Mouse (Mus musculus): Measurements from ENCODE around the gene Smtnl1. TPM values are rescaled to one million over a fixed set of nuclear protein-coding genes. Genes with fewer than 3 reads are reported as not detected.

The Smtnl1 gene
- polyA plus RNA-seq, 1 experiment from 2014 or later, result not detected

DNA sequence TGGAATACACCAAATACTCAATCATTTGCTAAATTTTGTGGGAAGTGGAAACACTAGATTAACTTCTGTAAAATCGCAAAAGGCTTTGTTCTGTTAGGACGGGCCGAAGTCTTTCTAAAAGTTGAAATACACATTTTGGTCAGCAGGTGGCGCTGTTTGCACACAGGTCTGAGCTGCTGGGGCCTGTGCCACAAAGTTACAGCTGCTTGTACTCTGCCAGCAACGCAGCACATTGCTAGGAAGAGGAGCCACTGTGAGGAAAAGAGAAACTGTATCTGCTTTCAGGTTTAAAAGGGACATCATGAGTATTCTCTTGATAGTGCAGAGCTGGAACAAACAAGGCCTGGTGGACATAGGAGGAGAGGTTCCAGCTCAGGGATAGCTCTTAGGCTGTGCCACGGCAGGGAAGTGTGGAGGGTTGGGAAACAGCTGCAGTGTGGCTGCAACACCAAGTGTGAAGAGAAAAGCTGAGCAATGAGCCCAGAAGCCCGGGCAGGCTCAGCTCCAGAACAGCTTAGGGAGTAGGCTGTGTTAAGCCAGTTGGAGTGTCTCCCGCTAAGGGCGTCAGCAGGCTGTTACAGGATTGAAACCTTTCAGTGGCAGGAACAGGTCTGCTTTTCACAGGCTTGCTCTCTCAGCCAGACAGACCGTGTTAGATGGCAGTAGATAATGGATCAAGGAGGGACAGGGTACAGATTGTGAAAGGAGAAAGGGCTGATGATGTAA is 9.4 kb upstream of the Smtnl1 start:
- peaks cover under 1% of the 10 kb centered on the region for H3K27me3 ChIP-seq (ENCODE audit: poor library complexity, severe bottlenecking)
- 0 out of 2 replicates have a peak overlapping the region, but pooled peaks have one; percentile 37 for H3K27ac ChIP-seq
- 41% methylated on average over 10 of the region's 10 CpGs for WGBS
- peaks cover 30% of the 10 kb centered on the region for H3K36me3 ChIP-seq (replicated peaks)
- H3K9me3 ChIP-seq, result no peaks in the 10 kb centered on the region
- DNase-seq (ENCODE audit: extremely low spot score, low spot score), result peak; percentile 84
- peaks cover 17% of the 10 kb centered on the region for H3K4me1 ChIP-seq
- no peak overlapping the region for H3K4me3 ChIP-seq

DNA sequence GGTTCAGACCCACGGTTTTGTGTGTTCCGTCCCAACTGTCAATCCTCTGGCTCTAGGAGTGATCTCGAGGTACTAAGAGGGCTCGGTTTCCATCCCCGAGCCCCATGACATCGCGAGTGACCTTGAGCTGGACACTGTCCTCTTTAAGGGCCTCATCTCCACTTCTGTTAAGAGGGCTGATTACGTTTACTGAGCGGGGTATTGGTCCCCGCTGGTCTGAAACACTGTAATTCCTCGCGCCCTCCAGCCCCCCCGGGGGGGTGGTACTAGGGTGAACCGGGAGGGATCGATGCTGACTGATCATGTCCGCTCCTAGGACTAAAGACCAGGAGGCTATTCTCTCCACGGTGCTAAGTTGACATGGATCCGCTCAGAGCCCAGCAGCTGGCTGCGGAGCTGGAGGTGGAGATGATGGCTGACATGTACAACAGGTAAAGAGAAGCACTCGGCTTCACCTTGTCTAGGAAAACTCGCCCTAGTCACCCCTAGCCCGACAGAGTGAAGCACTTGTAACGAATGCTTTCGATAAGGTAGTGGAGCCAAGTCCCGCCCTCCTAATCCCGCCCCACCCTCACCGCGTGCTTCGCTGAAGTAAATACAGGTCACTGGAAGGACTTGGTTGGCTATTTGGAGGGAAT is 5.0 kb upstream of the Smtnl1 start:
- under 1% methylated on average over 29 of the region's 29 CpGs for WGBS
- H3K4me3 ChIP-seq, result peak overlapping the region; percentile 79
- DNase-seq (ENCODE audit: extremely low spot score, low spot score), result no peak
- peaks cover 21% of the 10 kb centered on the region for H3K4me1 ChIP-seq
- H3K36me3 ChIP-seq (replicated peaks), result peaks cover 30% of the 10 kb centered on the region
- H3K27me3 ChIP-seq (ENCODE audit: poor library complexity, severe bottlenecking), result no peaks in the 10 kb centered on the region
- H3K9me3 ChIP-seq, result no peaks in the 10 kb centered on the region
- H3K27ac ChIP-seq, result peak overlapping the region; percentile 83

DNA sequence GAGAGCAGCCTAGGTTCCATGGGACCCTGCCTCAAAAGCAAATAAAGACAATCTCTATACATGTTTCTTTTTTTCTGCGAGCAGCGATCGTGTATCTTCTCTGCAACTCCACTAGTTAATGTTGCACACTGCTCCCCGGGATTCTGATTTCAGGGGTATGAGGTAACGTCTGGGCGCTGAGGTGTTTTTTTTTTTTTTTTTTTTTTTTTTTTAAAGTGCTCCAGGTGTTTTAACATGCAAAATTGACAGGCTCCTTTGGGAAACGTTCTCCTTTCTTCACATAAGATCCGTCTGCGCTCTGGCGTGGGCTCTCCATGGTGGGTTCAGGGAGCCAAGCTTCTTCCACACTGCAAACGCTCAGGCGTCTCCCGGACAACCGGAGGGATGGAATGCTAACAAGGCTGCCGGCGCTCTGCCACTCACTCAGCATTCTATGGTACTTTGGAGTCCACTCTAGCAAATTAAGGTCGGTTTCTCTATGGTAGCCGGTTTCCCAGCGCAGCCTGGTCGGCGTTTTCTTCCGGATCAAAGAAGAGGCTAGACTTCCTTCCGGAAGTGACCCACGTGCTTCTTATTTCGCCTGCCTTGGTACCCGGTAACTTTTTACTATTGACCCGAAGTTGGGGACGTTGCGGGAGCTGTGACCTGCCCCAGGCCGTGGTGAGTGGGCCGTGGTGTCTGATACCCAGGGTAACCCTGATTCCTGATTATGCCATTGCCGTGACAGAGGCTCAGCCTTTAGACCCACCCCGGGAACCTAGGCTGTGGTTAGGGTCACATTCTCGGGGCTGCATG is 4.2 kb upstream of the Smtnl1 start, which contains the start of gene Timm10:
Gene Timm10 (plus strand): TSS at position 510 of the 795 bp plus-strand sequence.
- under 1% methylated on average over 34 of the region's 34 CpGs for WGBS
- H3K27ac ChIP-seq, result peak within 1 kb of the TSS; percentile 83
- H3K36me3 ChIP-seq (replicated peaks), result peaks cover 30% of the 10 kb centered on the region
- H3K4me1 ChIP-seq, result peaks cover 16% of the 10 kb centered on the region
- H3K4me3 ChIP-seq, result peak within 1 kb of the TSS; percentile 79
- H3K27me3 ChIP-seq (ENCODE audit: poor library complexity, severe bottlenecking), result no peaks in the 10 kb centered on the region
- peak; percentile 92 for DNase-seq (ENCODE audit: extremely low spot score, low spot score)
- H3K9me3 ChIP-seq, result no peaks in the 10 kb centered on the region

DNA sequence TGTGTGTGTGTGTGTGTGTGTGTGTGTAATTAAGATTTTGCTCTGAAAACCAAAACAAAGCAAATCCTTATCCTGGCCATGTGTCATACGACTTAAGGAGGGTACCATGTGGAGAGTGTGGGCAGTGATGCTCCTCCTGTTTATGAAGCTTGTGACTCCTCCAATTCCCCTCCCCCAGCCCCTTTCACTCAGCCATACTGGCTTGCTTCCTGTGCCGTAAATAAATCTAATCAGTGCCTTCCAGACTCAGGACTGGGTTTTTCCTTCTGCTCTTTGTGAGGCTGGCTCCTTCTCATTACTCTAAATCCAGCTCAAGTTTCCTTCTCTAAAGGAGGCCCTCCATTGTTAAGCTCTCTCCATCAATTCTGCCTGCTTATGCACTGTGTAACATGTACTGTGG is 785 bp upstream of the Smtnl1 start:
- H3K4me3 ChIP-seq, result no peak overlapping the region
- peaks cover 1% of the 10 kb centered on the region for H3K36me3 ChIP-seq (replicated peaks)
- H3K27me3 ChIP-seq (ENCODE audit: poor library complexity, severe bottlenecking), result no peaks in the 10 kb centered on the region; the same call in 1 of the 2 replicates
- DNase-seq (ENCODE audit: extremely low spot score, low spot score), result no peak
- WGBS, result 57% methylated on average over 2 of the region's 2 CpGs
- H3K27ac ChIP-seq, result no peak overlapping the region
- no peaks in the 10 kb centered on the region for H3K9me3 ChIP-seq
- H3K4me1 ChIP-seq, result peaks cover 13% of the 10 kb centered on the region

DNA sequence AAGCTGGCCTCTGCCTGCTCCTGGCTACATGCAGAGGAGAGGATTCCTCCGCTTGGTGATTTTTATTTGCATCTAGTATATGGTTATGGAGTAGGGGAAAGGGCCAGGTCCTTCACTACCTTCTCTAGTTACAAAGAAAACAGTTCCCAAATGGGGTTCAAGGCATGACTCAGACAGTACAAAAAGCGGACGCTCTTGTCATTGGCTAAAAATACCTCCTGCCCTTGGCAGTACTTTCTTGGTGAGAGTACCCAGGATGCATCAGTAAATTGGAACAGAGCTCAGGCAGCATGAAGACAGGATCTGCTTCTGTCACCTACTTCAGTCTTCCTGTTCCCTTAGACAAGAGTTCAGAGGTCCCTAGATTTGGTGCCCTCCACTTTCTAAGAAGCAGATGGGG is 2.6 kb downstream of the Smtnl1 start:
- Histone ChIP-seq H3K4me3 (no peak overlapping the region), H3K27ac (no peak overlapping the region), H3K36me3 (replicated peaks) (no peaks in the 10 kb centered on the region), H3K4me1 (peaks cover 4% of the 10 kb centered on the region; the same call in 1 of the 2 replicates), H3K9me3 (no peaks in the 10 kb centered on the region), H3K27me3 (ENCODE audit: poor library complexity, severe bottlenecking) (no peaks in the 10 kb centered on the region; the same call in 1 of the 2 replicates)
- WGBS, result 78% methylated on average over 3 of the region's 3 CpGs
- DNase-seq (ENCODE audit: extremely low spot score, low spot score), result no peak

DNA sequence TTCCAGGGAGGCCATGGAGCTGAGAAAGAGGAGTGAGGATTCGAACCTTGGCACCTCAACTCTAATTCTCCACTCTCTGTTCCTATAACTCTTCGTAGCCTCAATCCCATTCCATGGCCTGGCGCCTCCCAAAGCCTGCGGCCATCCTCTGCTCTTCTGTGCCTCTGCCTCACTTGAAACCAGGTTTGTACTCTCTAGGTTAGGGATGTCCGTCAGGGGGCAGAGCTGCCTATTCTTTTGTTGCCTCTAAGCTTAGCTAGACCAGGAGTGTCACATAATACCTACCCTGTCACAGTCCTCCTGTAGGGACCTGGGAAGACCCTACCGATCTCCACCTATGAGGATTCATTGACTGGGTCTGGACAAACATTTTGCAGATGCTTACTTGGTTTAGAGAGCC is 9.8 kb downstream of the Smtnl1 start:
- Histone ChIP-seq H3K27ac (0 out of 2 replicates have a peak overlapping the region, but pooled peaks have one; percentile 48), H3K27me3 (ENCODE audit: poor library complexity, severe bottlenecking) (no peaks in the 10 kb centered on the region), H3K4me3 (no peak overlapping the region), H3K9me3 (no peaks in the 10 kb centered on the region), H3K4me1 (peaks cover 10% of the 10 kb centered on the region), H3K36me3 (replicated peaks) (peaks cover 2% of the 10 kb centered on the region; the same call in 1 of the 2 replicates)
- WGBS, result 75% methylated on average over 6 of the region's 6 CpGs
- no peak for DNase-seq (ENCODE audit: extremely low spot score, low spot score)

DNA sequence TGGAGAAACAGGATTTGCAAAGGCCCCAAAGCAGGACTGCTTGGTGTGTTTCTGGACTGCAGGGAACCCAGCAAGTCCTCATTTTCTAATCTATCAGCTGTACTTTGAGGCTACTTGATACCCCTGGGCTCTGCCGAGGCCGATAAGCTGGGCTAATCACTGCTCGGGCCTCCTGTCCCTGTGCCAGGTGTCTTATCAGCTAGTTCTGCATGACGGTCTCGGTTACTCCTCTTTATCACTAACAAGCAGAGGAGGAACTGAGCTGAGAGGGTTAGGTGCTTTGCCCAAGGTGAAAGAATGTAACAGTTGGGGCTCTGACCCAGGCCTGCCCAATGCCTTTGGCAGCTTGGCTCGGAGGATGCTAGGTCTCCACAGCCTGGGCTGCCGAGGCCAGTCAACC is 10.6 kb downstream of the Smtnl1 start:
- Histone ChIP-seq H3K27me3 (ENCODE audit: poor library complexity, severe bottlenecking) (no peaks in the 10 kb centered on the region), H3K4me3 (no peak overlapping the region), H3K27ac (0 out of 2 replicates have a peak overlapping the region, but pooled peaks have one; percentile 48), H3K36me3 (replicated peaks) (peaks cover 2% of the 10 kb centered on the region; the same call in 1 of the 2 replicates), H3K9me3 (no peaks in the 10 kb centered on the region), H3K4me1 (peaks cover 10% of the 10 kb centered on the region)
- no peak for DNase-seq (ENCODE audit: extremely low spot score, low spot score)
- 90% methylated on average over 7 of the region's 7 CpGs for WGBS

DNA sequence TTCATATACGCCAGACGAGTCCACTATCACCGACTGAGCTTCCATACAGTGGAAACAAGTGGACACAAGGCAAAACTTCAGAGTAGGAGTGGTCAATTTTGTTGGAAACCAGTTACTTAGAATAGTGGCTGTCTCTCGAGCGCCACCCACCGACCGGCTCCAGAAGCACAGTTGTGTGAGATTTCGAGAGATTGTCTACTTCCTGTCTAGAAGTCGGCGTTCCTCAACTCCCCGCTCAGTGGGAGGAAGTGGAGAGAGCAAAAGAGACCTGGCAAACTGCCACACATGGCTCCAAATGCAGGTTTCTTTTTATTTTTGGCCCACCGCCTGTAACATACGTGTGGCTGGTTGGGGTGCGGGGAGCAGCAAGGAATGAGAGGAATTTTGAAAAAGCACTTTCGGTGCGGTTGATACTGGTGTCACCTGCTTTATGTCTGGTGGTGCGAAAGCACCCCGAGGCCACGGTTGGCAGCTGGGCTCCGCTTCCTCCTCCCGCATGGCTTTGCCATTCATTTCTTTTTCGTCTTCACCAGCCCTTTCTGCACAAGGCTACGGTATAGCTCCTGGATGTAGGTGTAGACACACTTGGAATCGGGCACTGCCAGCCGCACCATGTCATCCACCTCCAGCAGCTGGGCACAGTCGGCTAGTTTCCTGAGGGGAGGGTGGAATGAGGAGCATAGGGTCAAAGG is 11.4 kb downstream of the Smtnl1 start:
- H3K27ac ChIP-seq, result peak overlapping the region; percentile 73
- H3K4me1 ChIP-seq, result peaks cover 10% of the 10 kb centered on the region
- H3K4me3 ChIP-seq, result peak overlapping the region; percentile 39
- DNase-seq (ENCODE audit: extremely low spot score, low spot score), result peak; percentile 84
- H3K27me3 ChIP-seq (ENCODE audit: poor library complexity, severe bottlenecking), result no peaks in the 10 kb centered on the region
- peaks cover 2% of the 10 kb centered on the region; the same call in 1 of the 2 replicates for H3K36me3 ChIP-seq (replicated peaks)
- 42% methylated on average over 26 of the region's 26 CpGs for WGBS
- no peaks in the 10 kb centered on the region for H3K9me3 ChIP-seq

DNA sequence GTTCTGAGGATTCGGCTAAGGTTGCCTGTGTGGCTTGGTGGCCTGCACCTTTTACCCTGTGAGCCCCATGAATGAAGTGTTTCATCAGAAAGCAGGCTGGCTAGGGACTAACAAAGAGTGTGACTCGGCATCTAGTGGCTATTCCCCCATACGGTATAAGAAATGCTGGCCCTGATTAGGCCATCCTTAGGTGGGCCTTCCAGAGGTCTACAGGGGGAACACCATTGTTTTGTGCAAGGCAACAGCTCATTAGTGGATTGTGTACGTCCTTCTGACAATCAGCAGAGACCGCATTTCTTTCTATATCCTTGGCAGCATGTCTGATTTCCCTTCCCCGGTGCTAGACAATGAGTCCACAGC is 11.9 kb downstream of the Smtnl1 start:
- Histone ChIP-seq H3K4me3 (peak overlapping the region; percentile 39; the same call in 1 of the 2 replicates), H3K27me3 (ENCODE audit: poor library complexity, severe bottlenecking) (no peaks in the 10 kb centered on the region), H3K9me3 (no peaks in the 10 kb centered on the region), H3K27ac (peak overlapping the region; percentile 73), H3K4me1 (peaks cover 10% of the 10 kb centered on the region), H3K36me3 (replicated peaks) (peaks cover 2% of the 10 kb centered on the region; the same call in 1 of the 2 replicates)
- 75% methylated on average over 6 of the region's 6 CpGs for WGBS
- DNase-seq (ENCODE audit: extremely low spot score, low spot score), result no peak

DNA sequence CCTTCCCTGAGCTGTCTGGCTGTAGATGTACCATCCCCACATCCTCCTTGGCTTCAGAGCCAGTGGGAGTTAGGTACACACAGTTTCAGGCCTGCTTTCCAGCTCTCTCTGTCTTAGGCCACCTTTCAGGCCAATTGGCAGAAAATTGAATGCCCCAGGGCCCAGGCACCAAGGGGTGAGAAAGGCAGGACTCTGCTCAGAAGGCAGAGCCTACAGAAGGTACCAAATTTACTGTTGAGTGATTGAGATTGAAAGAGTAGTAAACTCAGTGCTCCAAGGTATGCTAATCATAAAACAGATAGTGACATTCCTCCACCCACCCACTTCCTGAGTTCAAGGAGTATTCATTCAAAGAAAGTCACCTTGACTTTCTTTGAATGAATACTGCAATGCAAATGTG is 13.1 kb downstream of the Smtnl1 start:
- no peaks in the 10 kb centered on the region for H3K9me3 ChIP-seq
- H3K27ac ChIP-seq, result no peak overlapping the region
- peaks cover 2% of the 10 kb centered on the region; the same call in 1 of the 2 replicates for H3K36me3 ChIP-seq (replicated peaks)
- no peaks in the 10 kb centered on the region for H3K27me3 ChIP-seq (ENCODE audit: poor library complexity, severe bottlenecking)
- peaks cover 10% of the 10 kb centered on the region for H3K4me1 ChIP-seq
- no peak for DNase-seq (ENCODE audit: extremely low spot score, low spot score)
- no peak overlapping the region for H3K4me3 ChIP-seq

DNA sequence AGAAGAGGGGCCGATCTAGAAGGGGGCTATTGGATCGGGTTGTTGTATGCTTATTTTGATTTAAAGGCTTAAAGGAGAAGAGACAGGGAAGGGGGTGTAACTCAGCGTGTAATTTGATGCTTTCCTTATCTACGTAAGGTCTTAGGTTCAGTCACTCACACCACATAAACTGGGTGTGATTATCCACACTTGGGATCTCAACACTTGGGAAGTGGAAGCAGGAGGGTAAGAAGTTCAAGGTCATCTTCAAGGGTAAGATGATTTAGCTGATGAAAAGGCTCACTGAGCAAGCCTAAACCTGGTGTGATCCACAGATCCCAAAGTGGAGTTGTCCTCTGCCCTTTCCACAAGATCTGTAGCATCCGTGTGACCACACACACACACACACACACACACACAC is 15.9 kb downstream of the Smtnl1 start:
- DNase-seq (ENCODE audit: extremely low spot score, low spot score), result no peak
- Histone ChIP-seq H3K27me3 (ENCODE audit: poor library complexity, severe bottlenecking) (no peaks in the 10 kb centered on the region), H3K4me3 (no peak overlapping the region), H3K36me3 (replicated peaks) (peaks cover 2% of the 10 kb centered on the region; the same call in 1 of the 2 replicates), H3K9me3 (no peaks in the 10 kb centered on the region), H3K4me1 (peaks cover 10% of the 10 kb centered on the region), H3K27ac (no peak overlapping the region)
- 80% methylated on average over 5 of the region's 5 CpGs for WGBS

DNA sequence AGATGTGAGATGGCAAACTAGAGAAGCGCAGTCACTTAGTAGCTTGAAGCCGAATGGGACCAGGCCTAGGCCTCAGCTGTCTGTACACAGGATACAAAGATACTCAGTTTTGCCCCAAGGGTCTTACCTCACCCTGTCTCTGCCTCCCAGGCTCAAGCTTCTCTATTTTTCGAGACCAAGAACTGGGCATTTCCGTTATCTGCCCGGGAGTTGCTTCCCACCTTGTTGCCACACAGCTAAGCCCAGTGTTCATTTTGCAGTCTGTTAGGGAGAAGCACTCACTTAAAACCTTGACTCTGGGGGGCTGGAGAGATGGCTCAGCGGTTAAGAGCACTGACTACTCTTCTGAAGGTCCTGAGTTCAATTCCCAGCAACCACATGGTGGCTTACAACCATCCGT is 18.5 kb downstream of the Smtnl1 start:
- 85% methylated on average over 7 of the region's 7 CpGs for WGBS
- H3K4me1 ChIP-seq, result peaks cover 7% of the 10 kb centered on the region
- no peaks in the 10 kb centered on the region for H3K27me3 ChIP-seq (ENCODE audit: poor library complexity, severe bottlenecking)
- H3K27ac ChIP-seq, result no peak overlapping the region
- H3K4me3 ChIP-seq, result no peak overlapping the region
- no peaks in the 10 kb centered on the region; the same call in 1 of the 2 replicates for H3K36me3 ChIP-seq (replicated peaks)
- no peaks in the 10 kb centered on the region for H3K9me3 ChIP-seq
- no peak for DNase-seq (ENCODE audit: extremely low spot score, low spot score)

All from forebrain, embryonic 10.5 days (tissue).